Mouse (Mus musculus): ENCODE measurements around the gene Lrp2bp. TPM values are rescaled to one million over a fixed set of nuclear protein-coding genes. Genes with fewer than 3 reads are reported as not detected.

Lrp2bp gene
- 0.44 and 0.54 TPM in 2 replicates for polyA plus RNA-seq (2016; fragmentation: Nextera tagmentation; extraction: Ambion mirVana)

DNA sequence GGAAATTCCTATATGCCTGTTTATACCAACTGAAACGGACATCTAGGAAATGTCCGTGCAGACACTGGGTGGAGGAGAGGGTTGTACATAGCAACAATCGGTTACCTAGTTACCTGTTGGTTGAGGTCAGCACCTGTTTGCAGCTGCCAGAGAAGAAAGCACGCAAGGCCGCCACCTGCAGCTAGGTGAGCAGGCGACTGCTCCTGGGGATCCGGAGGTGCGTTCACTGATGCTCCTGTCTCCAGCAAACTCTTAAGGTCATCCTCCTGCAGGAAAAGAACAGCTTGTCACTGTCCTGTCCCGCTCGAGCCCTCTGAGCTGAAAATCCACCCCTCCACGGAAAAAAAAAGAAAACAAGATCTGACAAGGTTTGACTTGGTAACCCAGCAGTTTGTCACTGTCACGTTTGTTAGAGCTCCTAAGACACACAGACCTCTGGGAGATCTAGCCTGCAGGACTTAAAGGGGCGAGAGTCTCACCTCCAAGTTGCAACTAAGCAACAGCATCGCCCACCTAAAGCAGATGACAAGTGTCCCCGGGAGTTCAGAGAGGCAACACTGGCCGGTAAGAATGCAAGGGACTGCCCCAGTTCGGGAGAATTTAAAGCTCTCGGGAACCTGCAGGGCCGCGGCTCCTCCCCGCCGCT, at the start of gene Lrp2bp:
TSS of gene Lrp2bp (plus strand) at position 166 of the 646 bp plus-strand sequence.
- Histone ChIP-seq H3K4me3 (peak within 1 kb of the TSS; percentile 67), H3K27me3 (ENCODE audit: insufficient read depth, poor library complexity, severe bottlenecking) (no peaks in the 10 kb centered on the region), H3K9me3 (no peaks in the 10 kb centered on the region), H3K36me3 (peaks cover 26% of the 10 kb centered on the region), H3K27ac (peak within 1 kb of the TSS; percentile 98), H3K4me1 (peaks cover 19% of the 10 kb centered on the region; the same call in 1 of the 2 replicates)
- DNase-seq (ENCODE audit: low spot score): no peak
- 4% methylated on average over 22 of the region's 22 CpGs for WGBS

DNA sequence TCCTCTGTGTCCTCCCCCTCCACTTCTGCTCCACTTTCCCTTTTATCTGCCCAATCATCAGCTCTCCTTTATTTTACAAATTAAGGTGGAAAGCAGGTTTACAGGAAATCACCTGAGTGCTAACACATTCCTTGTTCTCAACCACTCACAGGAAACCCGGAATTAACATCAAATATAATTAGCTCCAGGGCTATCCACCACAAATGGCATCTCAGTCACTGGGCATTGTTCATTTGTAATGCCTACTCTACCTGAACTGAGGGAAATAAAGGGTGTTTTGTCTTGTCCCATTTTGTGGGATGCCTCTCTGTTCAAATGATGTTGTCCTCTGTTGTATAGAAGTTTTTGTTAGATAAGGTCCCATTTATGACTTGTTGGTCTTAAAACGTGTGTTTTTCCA, 48.5 kb upstream of the Lrp2bp start:
- DNase-seq (ENCODE audit: low spot score): no peak
- no peaks in the 10 kb centered on the region for H3K9me3 ChIP-seq
- no peaks in the 10 kb centered on the region for H3K27me3 ChIP-seq (ENCODE audit: insufficient read depth, poor library complexity, severe bottlenecking)
- H3K36me3 ChIP-seq: no peaks in the 10 kb centered on the region
- H3K4me1 ChIP-seq: no peaks in the 10 kb centered on the region
- no peak overlapping the region for H3K4me3 ChIP-seq
- WGBS: 62% methylated on average over 2 of the region's 2 CpGs
- no peak overlapping the region for H3K27ac ChIP-seq

DNA sequence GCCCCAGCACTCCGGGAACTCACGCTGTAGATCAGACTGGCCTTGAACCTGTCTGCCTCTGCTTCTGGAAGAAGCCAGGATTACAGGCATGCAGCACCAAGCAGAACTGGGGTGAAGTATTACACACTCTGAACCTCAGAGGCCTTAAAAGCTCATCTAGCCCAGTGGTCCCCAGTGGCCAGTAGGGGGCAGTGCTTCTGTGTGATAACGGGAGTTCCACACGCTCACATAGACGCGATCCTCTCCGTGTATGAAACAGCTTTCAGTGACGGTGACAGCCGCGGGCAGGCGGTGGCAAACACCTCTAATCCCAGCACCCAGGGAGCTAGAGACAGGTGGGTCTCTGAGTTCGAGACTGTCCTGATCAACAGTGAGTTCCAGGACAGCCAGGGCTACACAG, 28.2 kb upstream of the Lrp2bp start:
- Histone ChIP-seq H3K4me3 (no peak overlapping the region), H3K36me3 (peaks cover 7% of the 10 kb centered on the region; the same call in 1 of the 2 replicates), H3K27me3 (ENCODE audit: insufficient read depth, poor library complexity, severe bottlenecking) (no peaks in the 10 kb centered on the region), H3K27ac (no peak overlapping the region), H3K4me1 (peaks cover 9% of the 10 kb centered on the region; the same call in 1 of the 2 replicates), H3K9me3 (no peaks in the 10 kb centered on the region)
- 93% methylated on average over 12 of the region's 12 CpGs for WGBS
- no peak for DNase-seq (ENCODE audit: low spot score)

DNA sequence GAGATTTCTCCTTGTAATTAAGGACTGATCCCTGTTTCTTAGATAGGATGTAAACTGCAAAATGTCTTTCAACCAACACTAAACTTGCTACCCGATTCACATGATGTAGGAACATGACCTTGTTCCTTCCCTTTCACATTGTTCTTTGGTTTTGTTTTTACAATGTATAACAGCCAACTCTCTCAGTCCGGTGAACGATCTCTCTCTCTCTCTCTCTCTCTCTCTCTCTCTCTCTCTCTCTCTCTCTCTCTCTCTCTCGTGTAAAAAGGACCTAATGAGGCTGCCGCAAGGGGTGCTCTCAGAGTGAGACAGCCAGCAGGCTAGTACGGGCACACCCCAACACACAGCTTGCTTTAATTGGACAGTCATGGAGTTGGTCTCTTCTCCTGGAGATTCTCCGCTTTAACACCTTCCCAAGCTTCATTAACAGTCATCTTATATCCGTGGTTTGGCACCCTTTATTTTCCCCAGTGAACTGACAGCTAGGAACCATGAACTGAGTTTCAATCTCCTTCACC, 25.1 kb upstream of the Lrp2bp start:
- DNase-seq (ENCODE audit: low spot score): no peak
- H3K9me3 ChIP-seq: no peaks in the 10 kb centered on the region
- H3K27ac ChIP-seq: peak overlapping the region; percentile 90; the same call in 1 of the 2 replicates
- H3K4me1 ChIP-seq: peaks cover 13% of the 10 kb centered on the region; the same call in 1 of the 2 replicates
- H3K36me3 ChIP-seq: peaks cover 16% of the 10 kb centered on the region
- H3K27me3 ChIP-seq (ENCODE audit: insufficient read depth, poor library complexity, severe bottlenecking): no peaks in the 10 kb centered on the region
- peak overlapping the region; percentile 72; the same call in 1 of the 2 replicates for H3K4me3 ChIP-seq
- WGBS: 78% methylated on average over 8 of the region's 8 CpGs

DNA sequence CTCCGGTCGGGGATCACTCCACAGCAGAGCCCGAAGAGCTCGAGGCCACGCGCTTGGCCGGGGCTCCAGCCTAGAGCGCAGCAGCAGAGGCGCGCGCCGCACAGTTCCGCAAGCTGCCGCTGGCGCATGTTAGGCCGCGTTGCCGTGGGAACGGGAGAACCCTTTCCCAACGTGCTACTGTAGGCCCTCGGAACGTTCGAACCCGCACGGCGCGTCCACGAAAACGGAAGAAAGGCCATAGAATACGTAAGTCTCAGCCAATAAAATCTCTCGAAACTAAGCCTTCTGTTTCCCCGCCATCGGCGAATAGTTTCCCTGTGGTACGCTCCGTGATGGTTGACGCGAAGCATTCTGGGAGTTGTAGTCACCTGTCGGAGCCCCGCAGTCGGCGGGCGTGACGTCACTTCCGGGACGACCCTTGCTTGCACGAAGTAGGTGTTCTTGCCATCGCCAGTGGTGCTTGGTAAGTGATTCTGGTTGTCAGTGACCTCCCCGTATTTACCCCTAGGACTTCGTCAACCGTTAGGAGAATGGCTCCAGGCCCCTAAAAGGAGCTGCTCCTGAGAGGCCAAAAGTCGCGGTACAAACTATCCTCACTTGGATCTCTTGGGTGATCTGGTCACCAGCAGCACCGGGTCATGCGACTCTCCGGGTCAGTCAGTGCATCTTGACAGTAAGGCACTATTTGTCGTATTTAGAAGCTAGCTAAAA, 23.8 kb upstream of the Lrp2bp start, which contains the start of the genes 1700029J07Rik and Ufsp2:
TSS of gene 1700029J07Rik (minus strand) at position 127 of the 711 bp plus-strand sequence.
TSS of gene Ufsp2 (plus strand) at position 403 of the 711 bp plus-strand sequence.
- under 1% methylated on average over 57 of the region's 57 CpGs for WGBS
- Histone ChIP-seq H3K9me3 (no peaks in the 10 kb centered on the region), H3K27ac (peak within 1 kb of the TSS; percentile 90), H3K4me1 (peaks cover 13% of the 10 kb centered on the region; the same call in 1 of the 2 replicates), H3K4me3 (peak within 1 kb of the TSS; percentile 72), H3K27me3 (ENCODE audit: insufficient read depth, poor library complexity, severe bottlenecking) (no peaks in the 10 kb centered on the region), H3K36me3 (peaks cover 19% of the 10 kb centered on the region)
- peak; percentile 98 for DNase-seq (ENCODE audit: low spot score)

DNA sequence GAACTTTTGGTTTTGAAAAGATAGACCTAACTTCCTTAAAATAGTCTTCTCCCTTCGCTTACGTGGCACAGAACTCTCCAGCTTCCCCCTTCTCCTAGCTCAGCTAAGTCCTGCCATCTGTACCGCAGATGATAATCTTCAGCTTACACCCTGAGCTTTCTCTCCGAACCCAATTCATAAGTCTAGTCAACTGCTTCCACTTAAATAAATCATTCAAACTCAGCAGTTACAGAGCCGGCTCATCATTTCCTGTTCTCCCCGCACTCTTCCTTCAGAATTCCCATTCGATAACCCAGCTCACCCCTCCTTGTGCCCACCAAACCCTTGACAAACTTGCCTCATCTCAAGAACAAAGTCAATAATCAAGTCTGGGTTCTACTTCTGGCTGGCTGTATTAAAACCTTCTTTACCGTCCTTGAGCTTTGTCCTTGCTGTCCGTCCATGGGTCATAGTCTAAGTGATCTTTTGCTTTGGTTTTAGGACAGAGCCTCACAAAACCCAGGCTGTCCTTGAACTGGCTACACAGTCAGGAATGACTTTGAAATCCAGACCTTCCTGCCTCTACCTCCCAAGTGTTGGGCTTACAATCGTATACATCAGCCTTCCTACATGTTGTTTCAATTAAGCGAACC, 23.1 kb upstream of the Lrp2bp start:
- Histone ChIP-seq H3K27me3 (ENCODE audit: insufficient read depth, poor library complexity, severe bottlenecking) (no peaks in the 10 kb centered on the region), H3K27ac (peak overlapping the region; percentile 90), H3K4me3 (peak overlapping the region; percentile 72), H3K36me3 (peaks cover 19% of the 10 kb centered on the region), H3K9me3 (no peaks in the 10 kb centered on the region), H3K4me1 (peaks cover 13% of the 10 kb centered on the region; the same call in 1 of the 2 replicates)
- DNase-seq (ENCODE audit: low spot score): no peak
- WGBS: 66% methylated on average over 11 of the region's 11 CpGs

DNA sequence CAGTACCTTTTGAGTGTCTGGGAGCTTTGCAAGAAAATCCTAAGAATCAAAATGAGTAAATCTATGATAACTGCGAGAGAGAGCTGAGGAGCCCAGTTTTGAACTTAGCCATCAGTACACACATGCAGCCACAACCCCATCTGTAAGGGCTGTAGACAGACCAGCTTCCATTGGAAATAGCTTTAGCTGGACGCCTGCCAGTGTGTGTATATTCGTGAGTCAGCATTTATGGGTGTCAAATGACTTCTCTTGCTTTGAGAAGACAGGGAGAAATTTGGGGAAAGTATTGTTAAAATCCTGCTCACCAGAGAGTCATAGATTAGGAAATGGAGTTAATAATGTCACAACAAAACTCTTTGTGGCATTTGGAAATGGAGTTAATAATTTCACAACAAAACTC, 12.4 kb upstream of the Lrp2bp start:
- Histone ChIP-seq H3K4me1 (no peaks in the 10 kb centered on the region), H3K27ac (no peak overlapping the region), H3K9me3 (no peaks in the 10 kb centered on the region), H3K36me3 (peaks cover 39% of the 10 kb centered on the region), H3K27me3 (ENCODE audit: insufficient read depth, poor library complexity, severe bottlenecking) (no peaks in the 10 kb centered on the region), H3K4me3 (no peak overlapping the region)
- no peak for DNase-seq (ENCODE audit: low spot score)
- 81% methylated on average over 3 of the region's 3 CpGs for WGBS

DNA sequence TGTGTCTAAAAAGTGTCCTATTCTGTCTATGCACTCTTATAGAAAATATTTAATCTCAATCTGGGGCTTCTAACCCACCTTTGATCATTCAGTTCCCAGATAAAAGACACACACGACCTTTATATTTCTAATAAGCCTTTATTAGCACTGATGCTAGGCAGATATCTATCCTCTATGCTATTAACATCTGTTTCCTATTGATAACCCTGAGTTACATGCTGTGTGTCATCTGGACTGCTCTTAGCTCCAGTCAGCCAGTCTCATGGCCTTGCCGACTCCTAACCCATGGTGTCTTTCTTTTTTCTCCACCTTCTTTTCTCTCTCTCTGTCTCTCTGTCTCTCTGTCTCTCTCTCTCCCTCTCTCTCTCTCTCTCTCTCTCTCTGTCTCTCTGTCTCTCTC, 10.9 kb upstream of the Lrp2bp start:
- no peaks in the 10 kb centered on the region for H3K9me3 ChIP-seq
- DNase-seq (ENCODE audit: low spot score): no peak
- no peaks in the 10 kb centered on the region for H3K4me1 ChIP-seq
- H3K27ac ChIP-seq: no peak overlapping the region
- WGBS: 59% methylated on average over 2 of the region's 2 CpGs
- no peaks in the 10 kb centered on the region for H3K27me3 ChIP-seq (ENCODE audit: insufficient read depth, poor library complexity, severe bottlenecking)
- H3K4me3 ChIP-seq: no peak overlapping the region
- peaks cover 30% of the 10 kb centered on the region for H3K36me3 ChIP-seq

DNA sequence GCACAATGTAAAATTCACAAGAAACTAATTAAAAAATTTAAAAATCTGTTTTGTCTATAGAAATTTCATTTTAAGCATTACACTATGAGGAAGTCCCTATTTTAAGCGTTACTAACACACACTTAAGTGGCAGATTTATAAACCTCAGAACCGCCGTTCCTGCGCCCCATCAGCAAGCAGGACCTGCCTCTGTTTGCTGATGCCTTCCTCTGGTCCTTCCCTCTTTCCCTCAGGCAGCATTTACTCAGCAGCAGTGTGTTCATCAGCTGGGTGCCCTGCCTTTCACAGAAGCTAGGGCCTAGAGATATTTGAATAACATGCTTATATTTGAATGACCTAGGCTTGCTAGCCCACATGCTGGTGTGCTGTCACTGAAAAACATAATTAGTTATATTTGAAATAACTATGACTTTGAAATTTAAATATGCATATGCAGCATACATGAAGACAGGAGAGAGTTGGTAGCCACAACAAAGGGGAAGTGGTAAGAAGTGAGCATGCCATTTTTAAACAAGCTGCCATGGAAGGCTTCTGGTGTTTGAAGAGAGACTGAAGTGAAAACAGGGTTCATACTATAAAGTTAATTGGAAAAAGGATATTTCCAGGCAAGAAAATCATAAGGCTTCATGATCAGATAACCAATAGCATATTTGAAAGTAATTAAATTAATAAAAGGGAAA, 8.3 kb upstream of the Lrp2bp start:
- DNase-seq (ENCODE audit: low spot score): no peak
- Histone ChIP-seq H3K27me3 (ENCODE audit: insufficient read depth, poor library complexity, severe bottlenecking) (no peaks in the 10 kb centered on the region), H3K9me3 (no peaks in the 10 kb centered on the region), H3K36me3 (peaks cover 31% of the 10 kb centered on the region), H3K4me3 (no peak overlapping the region), H3K4me1 (no peaks in the 10 kb centered on the region), H3K27ac (no peak overlapping the region)
- 91% methylated on average over 4 of the region's 4 CpGs for WGBS

DNA sequence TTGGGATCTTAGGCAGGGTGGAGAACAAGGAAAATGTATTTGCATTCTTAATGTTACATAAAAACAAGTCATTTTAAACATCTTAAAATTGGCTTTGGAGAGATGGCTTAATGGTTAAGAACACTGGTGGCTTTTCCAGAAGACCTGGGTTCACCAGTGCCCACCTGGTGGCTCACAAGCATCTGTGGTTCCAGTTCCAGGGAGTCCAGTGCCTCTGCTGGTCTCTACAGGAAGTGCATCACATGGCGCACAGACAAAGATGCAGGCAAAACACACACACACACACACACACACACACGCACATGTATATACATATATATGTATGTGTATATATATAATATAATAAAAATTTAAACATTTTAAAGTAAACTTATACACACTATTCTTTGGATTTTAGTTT, 5.0 kb upstream of the Lrp2bp start:
- peaks cover 36% of the 10 kb centered on the region for H3K36me3 ChIP-seq
- H3K9me3 ChIP-seq: no peaks in the 10 kb centered on the region
- no peaks in the 10 kb centered on the region for H3K27me3 ChIP-seq (ENCODE audit: insufficient read depth, poor library complexity, severe bottlenecking)
- peaks cover 5% of the 10 kb centered on the region; the same call in 1 of the 2 replicates for H3K4me1 ChIP-seq
- no peak for DNase-seq (ENCODE audit: low spot score)
- H3K27ac ChIP-seq: no peak overlapping the region
- 89% methylated on average over 2 of the region's 2 CpGs for WGBS
- no peak overlapping the region for H3K4me3 ChIP-seq

DNA sequence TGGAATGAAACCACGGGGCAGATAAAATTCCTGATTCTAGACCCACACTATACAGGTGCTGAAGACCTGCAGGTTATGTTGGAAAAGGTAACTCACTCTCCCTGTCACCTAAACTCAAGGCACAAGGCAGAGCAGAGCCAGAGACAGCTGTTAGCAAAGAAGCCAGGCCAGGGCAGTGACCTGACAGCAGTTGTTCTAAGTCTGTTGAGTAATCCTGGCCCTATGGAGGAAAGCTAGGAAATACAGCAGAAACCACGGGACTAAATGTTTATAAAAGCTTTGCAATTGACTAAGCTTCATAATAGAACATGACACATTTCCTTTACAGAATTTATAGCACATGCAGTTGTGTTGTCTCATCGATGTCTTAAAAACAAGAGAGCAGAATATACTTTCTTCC, 3.5 kb upstream of the Lrp2bp start:
- Histone ChIP-seq H3K4me3 (no peak overlapping the region), H3K27me3 (ENCODE audit: insufficient read depth, poor library complexity, severe bottlenecking) (no peaks in the 10 kb centered on the region), H3K4me1 (peaks cover 19% of the 10 kb centered on the region; the same call in 1 of the 2 replicates), H3K27ac (no peak overlapping the region), H3K36me3 (peaks cover 31% of the 10 kb centered on the region), H3K9me3 (no peaks in the 10 kb centered on the region)
- WGBS: 89% methylated on average over 3 of the region's 3 CpGs
- DNase-seq (ENCODE audit: low spot score): no peak

DNA sequence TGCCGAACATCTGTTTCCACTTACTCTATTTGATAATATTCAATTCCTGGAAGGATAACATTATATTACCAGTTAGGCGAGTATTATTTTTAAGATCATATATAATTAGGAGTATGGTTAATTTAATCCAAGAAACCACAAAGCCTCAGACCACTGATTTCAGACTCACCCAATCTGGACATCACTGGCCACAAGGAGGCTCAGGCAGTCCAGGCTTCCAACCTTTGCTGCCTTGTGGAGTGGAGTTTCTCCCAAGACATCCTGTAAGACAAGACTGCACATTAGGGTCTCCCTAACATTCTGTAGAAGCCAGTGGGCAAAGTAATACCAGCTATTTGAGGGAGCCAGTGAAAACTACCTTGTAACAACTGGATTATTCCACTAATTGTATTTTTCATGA, 875 bp upstream of the Lrp2bp start:
- DNase-seq (ENCODE audit: low spot score): no peak
- 76% methylated on average over 2 of the region's 2 CpGs for WGBS
- no peak overlapping the region for H3K4me3 ChIP-seq
- H3K9me3 ChIP-seq: no peaks in the 10 kb centered on the region
- H3K27ac ChIP-seq: no peak overlapping the region
- H3K36me3 ChIP-seq: peaks cover 31% of the 10 kb centered on the region
- H3K27me3 ChIP-seq (ENCODE audit: insufficient read depth, poor library complexity, severe bottlenecking): no peaks in the 10 kb centered on the region
- H3K4me1 ChIP-seq: peaks cover 19% of the 10 kb centered on the region; the same call in 1 of the 2 replicates
